ENCODE assay signal across 8 mouse cellular contexts in the genomic region with DNA sequence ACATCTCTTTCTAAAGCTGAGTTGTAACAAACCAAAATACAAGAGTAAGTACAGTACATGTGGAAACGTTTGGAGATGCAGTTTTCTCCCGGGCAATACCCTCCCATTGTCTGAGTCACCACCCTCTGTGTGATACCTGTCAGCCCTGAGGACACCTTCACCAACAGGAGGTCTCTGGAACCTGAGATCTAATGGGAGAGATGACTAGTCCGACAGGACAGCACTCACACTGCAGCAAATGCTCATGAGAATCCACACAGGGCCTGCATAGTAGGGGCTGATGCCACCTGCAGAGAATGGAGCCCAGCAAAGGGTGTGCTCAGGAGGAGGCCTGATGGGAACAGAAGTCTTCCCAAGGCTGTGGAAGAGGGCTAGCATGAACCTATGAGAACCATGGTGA. TPM values are rescaled to one million over a fixed set of nuclear protein-coding genes. Genes with fewer than 3 reads are reported as not detected.
DNase-seq lines count a peak whose midpoint lies in the region; ATAC-seq and TF ChIP-seq lines count a peak whose summit lies in the region.

No protein-coding gene starts in this region.

- ATAC-seq in heart, embryonic 12.5 days (ENCODE audit: insufficient number of reproducible peaks, low FRiP score), result no peak
- peak; percentile 3; the same call in 1 of the 2 replicates for ATAC-seq in forebrain, embryonic 16.5 days
- no peak for ATAC-seq in liver, postnatal 0 days

- H3K9me3 ChIP-seq in heart, embryonic 12.5 days (replicated peaks), result no peaks in the 10 kb centered on the region
- H3K9me3 ChIP-seq in E14TG2a.4 (ENCODE audit: low read length), result no peaks in the 10 kb centered on the region
- H3K9me3 ChIP-seq in forebrain, embryonic 16.5 days (ENCODE audit: control insufficient read depth, low read length), result no peaks in the 10 kb centered on the region
- no peaks in the 10 kb centered on the region for H3K9me3 ChIP-seq in liver, postnatal 0 days (ENCODE audit: low read length)

- H3K36me3 ChIP-seq in heart, embryonic 12.5 days, result peaks cover 7% of the 10 kb centered on the region; the same call in 1 of the 2 replicates
- no peaks in the 10 kb centered on the region for H3K36me3 ChIP-seq in E14TG2a.4 (ENCODE audit: insufficient read depth, low read length)
- H3K36me3 ChIP-seq in forebrain, embryonic 16.5 days (ENCODE audit: control insufficient read depth, insufficient read depth), result peaks cover 4% of the 10 kb centered on the region; the same call in 1 of the 2 replicates
- H3K36me3 ChIP-seq in liver, postnatal 0 days (replicated peaks; ENCODE audit: insufficient read depth, low read length), result 0 out of 2 replicates have a peak, but pooled peaks cover 9% of the 10 kb centered on the region

- intact Hi-C loops in heart, postnatal 10 days (cut with DNase I), result loop anchor here (2.0 kb wide), 1 partner anchor 33 kb away; the partner anchor contains the start of gene Abca2

- peak overlapping the region; percentile 12; the same call in 1 of the 2 replicates for H3K9ac ChIP-seq in heart, embryonic 12.5 days
- H3K9ac ChIP-seq in forebrain, embryonic 16.5 days (replicated peaks; ENCODE audit: low read depth, low read length), result peak overlapping the region; percentile 73
- no peak overlapping the region for H3K9ac ChIP-seq in liver, postnatal 0 days (replicated peaks)

- no peaks in the 10 kb centered on the region for H3K27me3 ChIP-seq in heart, embryonic 12.5 days (replicated peaks)
- H3K27me3 ChIP-seq in E14TG2a.4 (ENCODE audit: insufficient read depth, low read length), result peaks cover 27% of the 10 kb centered on the region
- H3K27me3 ChIP-seq in forebrain, embryonic 16.5 days (replicated peaks; ENCODE audit: control insufficient read depth, insufficient read depth, low read length), result no peaks in the 10 kb centered on the region
- no peaks in the 10 kb centered on the region for H3K27me3 ChIP-seq in liver, postnatal 0 days (ENCODE audit: insufficient read depth, low read length)

- TF ChIP-seq EP300 in liver, postnatal 0 days (IDR thresholded peaks at IDR 0.05; ENCODE audit: low read depth), result no peak

- peaks cover 25% of the 10 kb centered on the region for H3K4me1 ChIP-seq in heart, embryonic 12.5 days (replicated peaks)
- H3K4me1 ChIP-seq in E14TG2a.4 (replicated peaks; ENCODE audit: low read depth, low read length), result peaks cover 40% of the 10 kb centered on the region
- H3K4me1 ChIP-seq in forebrain, embryonic 16.5 days (replicated peaks; ENCODE audit: control insufficient read depth, insufficient read depth, low read length), result peaks cover 20% of the 10 kb centered on the region
- peaks cover 30% of the 10 kb centered on the region for H3K4me1 ChIP-seq in liver, postnatal 0 days (ENCODE audit: insufficient read depth)

- H3K4me2 ChIP-seq in heart, embryonic 12.5 days, result peak overlapping the region; percentile 88
- H3K4me2 ChIP-seq in forebrain, embryonic 16.5 days (ENCODE audit: low read length), result peak overlapping the region; percentile 94
- peak overlapping the region; percentile 74 for H3K4me2 ChIP-seq in liver, postnatal 0 days (ENCODE audit: low read depth, low read length)

- peak overlapping the region; percentile 46; the same call in 1 of the 2 replicates for H3K27ac ChIP-seq in heart, embryonic 12.5 days (ENCODE audit: poor library complexity, severe bottlenecking)
- H3K27ac ChIP-seq in forebrain, embryonic 16.5 days (ENCODE audit: low read length), result peak overlapping the region; percentile 92
- peak overlapping the region; percentile 71 for H3K27ac ChIP-seq in liver, postnatal 0 days (ENCODE audit: low read depth)

- WGBS in heart, embryonic 12.5 days, result 25% methylated on average over 3 of the region's 3 CpGs
- WGBS in forebrain, embryonic 16.5 days, result 22% methylated on average over 3 of the region's 3 CpGs
- 15% methylated on average over 3 of the region's 3 CpGs for WGBS in liver, postnatal 0 days (ENCODE audit: insufficient replicate concordance)

- H3K4me3 ChIP-seq in heart, embryonic 12.5 days, result peak overlapping the region; percentile 72
- H3K4me3 ChIP-seq in E14TG2a.4 (replicated peaks; ENCODE audit: low read length), result peak overlapping the region; percentile 87
- H3K4me3 ChIP-seq in forebrain, embryonic 16.5 days (replicated peaks; ENCODE audit: low read length), result peak overlapping the region; percentile 51
- H3K4me3 ChIP-seq in liver, postnatal 0 days (ENCODE audit: low read depth, low read length), result peak overlapping the region; percentile 54; the same call in 1 of the 2 replicates

- no peak for DNase-seq in heart, postnatal 10 days
- DNase-seq in liver, postnatal 0 days, result no peak
- DNase-seq in retina, postnatal 1 day, result no peak
- DNase-seq in gastrocnemius, postnatal 4 days (ENCODE audit: low spot score in 2 of 2), result no peak
- DNase-seq in urinary bladder, postnatal 36 days (ENCODE audit: low spot score in 2 of 2), result no peak

- no peak for TF ChIP-seq CTCF in E14TG2a.4 (conservative IDR thresholded peaks at IDR 0.05; ENCODE audit: low read length)
- TF ChIP-seq CTCF in liver, postnatal 0 days (IDR thresholded peaks at IDR 0.05; ENCODE audit: low read depth), result no peak

RNA-seq across cellular contexts. Expression of gene Paxx, which starts 0.5 kb away (rescaled TPM):
- polyA plus RNA-seq in heart, embryonic 12.5 days (2016; fragmentation: Nextera tagmentation; extraction: Ambion mirVana), result 22.1 and 22.7 TPM in 2 replicates
- 10 to 100 TPM; 33.3 to 39.5 TPM for total RNA-seq in heart, postnatal 10 days (2021)
- polyA plus RNA-seq in forebrain, embryonic 16.5 days (2015; fragmentation: Nextera tagmentation; extraction: Ambion mirVana), result 89.2 and 108 TPM in 2 replicates
- polyA plus RNA-seq in liver, postnatal 0 days (2015; fragmentation: Nextera tagmentation; extraction: Ambion mirVana), result 14.7 and 17.1 TPM in 2 replicates
- total RNA-seq in gastrocnemius, postnatal 4 days (2021), result 10 to 100 TPM; 40.0 to 45.9 TPM

RNA-seq across cellular contexts. Expression of gene Clic3, which starts 4.8 kb away (rescaled TPM):
- 1.1 and 1.4 TPM in 2 replicates for polyA plus RNA-seq in heart, embryonic 12.5 days (2016; fragmentation: Nextera tagmentation; extraction: Ambion mirVana)
- 1 to 10 TPM; 3.3 to 3.7 TPM for total RNA-seq in heart, postnatal 10 days (2021)
- polyA plus RNA-seq in forebrain, embryonic 16.5 days (2015; fragmentation: Nextera tagmentation; extraction: Ambion mirVana), result 2.4 and 4.6 TPM in 2 replicates
- 0.77 and 1.4 TPM in 2 replicates for polyA plus RNA-seq in liver, postnatal 0 days (2015; fragmentation: Nextera tagmentation; extraction: Ambion mirVana)
- total RNA-seq in gastrocnemius, postnatal 4 days (2021), result under 1 TPM in 1 of 2 experiments, not detected in 1; 0.34 TPM

RNA-seq across cellular contexts. Expression of gene Ptgds, which starts 8.4 kb away (rescaled TPM):
- polyA plus RNA-seq in heart, embryonic 12.5 days (2016; fragmentation: Nextera tagmentation; extraction: Ambion mirVana), result 2.4 and 2.6 TPM in 2 replicates
- 100 to 1,000 TPM in 1 of 2 experiments, 10 to 100 TPM in 1; 75.1 to 110 TPM for total RNA-seq in heart, postnatal 10 days (2021)
- 212 and 217 TPM in 2 replicates for polyA plus RNA-seq in forebrain, embryonic 16.5 days (2015; fragmentation: Nextera tagmentation; extraction: Ambion mirVana)
- polyA plus RNA-seq in liver, postnatal 0 days (2015; fragmentation: Nextera tagmentation; extraction: Ambion mirVana), result 0.83 and 1.0 TPM in 2 replicates
- 1 to 10 TPM; 2.9 to 3.9 TPM for total RNA-seq in gastrocnemius, postnatal 4 days (2021)

RNA-seq across cellular contexts. Expression of gene Lcn12, which starts 32.3 kb away (rescaled TPM):
- not detected in 2 replicates for polyA plus RNA-seq in heart, embryonic 12.5 days (2016; fragmentation: Nextera tagmentation; extraction: Ambion mirVana)
- total RNA-seq in heart, postnatal 10 days (2021), result not detected
- not detected in 2 replicates for polyA plus RNA-seq in forebrain, embryonic 16.5 days (2015; fragmentation: Nextera tagmentation; extraction: Ambion mirVana)
- not detected in 2 replicates for polyA plus RNA-seq in liver, postnatal 0 days (2015; fragmentation: Nextera tagmentation; extraction: Ambion mirVana)
- not detected for total RNA-seq in gastrocnemius, postnatal 4 days (2021)

RNA-seq across cellular contexts. Expression of gene Abca2, which starts 32.9 kb away (rescaled TPM):
- 4.8 and 5.0 TPM in 2 replicates for polyA plus RNA-seq in heart, embryonic 12.5 days (2016; fragmentation: Nextera tagmentation; extraction: Ambion mirVana)
- total RNA-seq in heart, postnatal 10 days (2021), result 10 to 100 TPM; 21.2 to 21.9 TPM
- 12.2 and 14.9 TPM in 2 replicates for polyA plus RNA-seq in forebrain, embryonic 16.5 days (2015; fragmentation: Nextera tagmentation; extraction: Ambion mirVana)
- polyA plus RNA-seq in liver, postnatal 0 days (2015; fragmentation: Nextera tagmentation; extraction: Ambion mirVana), result 0.71 and 0.87 TPM in 2 replicates
- total RNA-seq in gastrocnemius, postnatal 4 days (2021), result 10 to 100 TPM; 12.7 to 13.8 TPM

Comparison
In these comparisons a context has a peak if more than half of its experiments do, and no peak if none do; other contexts are left out.
1. RNA of gene Ptgds, which starts 8.4 kb away (polyA plus RNA-seq): 212 to 217 TPM in forebrain, embryonic 16.5 days; 2.4 to 2.6 TPM in heart, embryonic 12.5 days and 0.83 to 1.0 TPM in liver, postnatal 0 days; every median in the first group is over 10 times any median in the second.
2. Peak in every context shown above with its lines, with median percentiles within 50 percentile points of each other: H3K27ac ChIP-seq, H3K4me2 ChIP-seq and H3K4me3 ChIP-seq.